In genomic region chr8:110892913-110893312, GRCm38 (mm10) we compare ENCODE assay signal across 11 mouse cellular contexts. TPM values are rescaled to one million over a fixed set of nuclear protein-coding genes. Genes with fewer than 3 reads are reported as not detected.
A peak's percentile ranks its signal among the peaks of the same experiment; 100 is the strongest.
DNase-seq lines count a peak whose midpoint lies in the region.
"Had no signal": no experiment of that assay in that cellular context is flagged by ENCODE, and none has a peak within 500 bp of the region (broad histone marks: within the 10 kb centered on the region; RNA-seq: fewer than 3 reads in every experiment).

No protein-coding gene starts in this region.

- peak; percentile 89 for DNase-seq in cerebellum, adult 11-12 months
- peak; percentile 65 for DNase-seq in cerebellum, adult 8-10 months
- peak; percentile 62 to 74 for DNase-seq in cerebellum, postnatal 14 days
- no peak for DNase-seq in kidney, postnatal 25 days
- DNase-seq in layer of hippocampus, postnatal 14 days (ENCODE audit: low spot score in 2 of 2): no peak
- no peak for DNase-seq in heart, postnatal 4 days
- DNase-seq: adrenal gland, adult 8-10 months; gastrocnemius, postnatal 14 days; heart, adult 2 months; heart, postnatal 14 days; kidney, adult 18-20 months had no signal

RNA-seq across cellular contexts. Expression of gene Fuk, which starts 9.4 kb away (rescaled TPM):
- total RNA-seq in layer of hippocampus, postnatal 14 days (2021): 10 to 100 TPM; 16.9 to 18.1 TPM
- 1 to 10 TPM; 6.6 to 6.9 TPM for total RNA-seq in heart, postnatal 4 days (2021)

RNA-seq across cellular contexts. Expression of gene St3gal2, which starts 26.8 kb away (rescaled TPM):
- total RNA-seq in layer of hippocampus, postnatal 14 days (2021): 10 to 100 TPM; 92.7 to 95.8 TPM
- total RNA-seq in heart, postnatal 4 days (2021): 10 to 100 TPM; 36.7 to 38.2 TPM

RNA-seq across cellular contexts. Expression of gene Sf3b3, which starts 46.3 kb away (rescaled TPM):
- 10 to 100 TPM; 59.2 to 61.3 TPM for total RNA-seq in layer of hippocampus, postnatal 14 days (2021)
- total RNA-seq in heart, postnatal 4 days (2021): 10 to 100 TPM; 61.4 to 64.9 TPM

RNA-seq across cellular contexts. Expression of gene Cog4, which starts 46.5 kb away (rescaled TPM):
- 10 to 100 TPM; 60.8 to 65.7 TPM for total RNA-seq in layer of hippocampus, postnatal 14 days (2021)
- 10 to 100 TPM; 49.8 to 50.5 TPM for total RNA-seq in heart, postnatal 4 days (2021)

Comparison
In these comparisons a context has a peak if more than half of its experiments do, and no peak if none do; other contexts are left out.
1. DNase-seq: peak in cerebellum, adult 11-12 months (single experiment), cerebellum, adult 8-10 months (single experiment) and cerebellum, postnatal 14 days (2 of 2); none in kidney, postnatal 25 days (0 of 2), layer of hippocampus, postnatal 14 days (0 of 2) and heart, postnatal 4 days (single experiment).